Mouse (Mus musculus): Measurements from ENCODE around the gene Eno3.
A peak's percentile ranks its signal among the peaks of the same experiment; 100 is the strongest.

Gene Eno3

GRCm38 (mm10) chr11:70656964-70657363 is at the start of gene Eno3:
Gene Eno3 (plus strand): TSS chr11:70657202.
- DNase-seq (ENCODE audit: extremely low spot score) = peak; percentile 81

GRCm38 (mm10) chr11:70607611-70608010 is 49.4 kb upstream of the Eno3 start:
- DNase-seq (ENCODE audit: extremely low spot score) = no peak

- no peak for DNase-seq (ENCODE audit: extremely low spot score)
Observed at GRCm38 (mm10) chr11:70608381-70609066, 48.5 kb upstream of the Eno3 start.

GRCm38 (mm10) chr11:70610752-70611151 is 46.2 kb upstream of the Eno3 start:
- no peak for DNase-seq (ENCODE audit: extremely low spot score)

- no peak for DNase-seq (ENCODE audit: extremely low spot score)
Observed at GRCm38 (mm10) chr11:70612505-70612904, 44.5 kb upstream of the Eno3 start.

GRCm38 (mm10) chr11:70615074-70615473 is 41.9 kb upstream of the Eno3 start:
- peak; percentile 67 for DNase-seq (ENCODE audit: extremely low spot score)

GRCm38 (mm10) chr11:70615516-70616093 is 41.4 kb upstream of the Eno3 start, which contains the start of gene 4930544D05Rik:
Gene 4930544D05Rik (plus strand): TSS chr11:70615848.
- no peak for DNase-seq (ENCODE audit: extremely low spot score)

GRCm38 (mm10) chr11:70619101-70619500 is 37.9 kb upstream of the Eno3 start, which contains the start of gene Chrne:
Gene Chrne (minus strand): TSS chr11:70619216.
- DNase-seq (ENCODE audit: extremely low spot score) = no peak

- no peak for DNase-seq (ENCODE audit: extremely low spot score)
Observed at GRCm38 (mm10) chr11:70621972-70622814, 34.8 kb upstream of the Eno3 start.

- no peak for DNase-seq (ENCODE audit: extremely low spot score)
Observed at GRCm38 (mm10) chr11:70623053-70623742, 33.8 kb upstream of the Eno3 start.

- DNase-seq (ENCODE audit: extremely low spot score) = peak; percentile 57
Observed at GRCm38 (mm10) chr11:70625473-70625872, 31.5 kb upstream of the Eno3 start.

GRCm38 (mm10) chr11:70626877-70627276 is 30.1 kb upstream of the Eno3 start:
- DNase-seq (ENCODE audit: extremely low spot score) = no peak

- DNase-seq (ENCODE audit: extremely low spot score) = no peak
Observed at GRCm38 (mm10) chr11:70628431-70628830, 28.6 kb upstream of the Eno3 start.

GRCm38 (mm10) chr11:70629557-70629956 is 27.4 kb upstream of the Eno3 start:
- DNase-seq (ENCODE audit: extremely low spot score) = no peak

GRCm38 (mm10) chr11:70630129-70630528 is 26.9 kb upstream of the Eno3 start:
- DNase-seq (ENCODE audit: extremely low spot score) = no peak

GRCm38 (mm10) chr11:70635601-70636000 is 21.4 kb upstream of the Eno3 start:
- no peak for DNase-seq (ENCODE audit: extremely low spot score)

- no peak for DNase-seq (ENCODE audit: extremely low spot score)
Observed at GRCm38 (mm10) chr11:70637764-70638163, 19.2 kb upstream of the Eno3 start.

- DNase-seq (ENCODE audit: extremely low spot score) = no peak
Observed at GRCm38 (mm10) chr11:70638293-70638692, 18.7 kb upstream of the Eno3 start.

GRCm38 (mm10) chr11:70638714-70639278 is 18.2 kb upstream of the Eno3 start, which contains the start of gene Gp1ba:
Gene Gp1ba (plus strand): TSS chr11:70639122.
- no peak for DNase-seq (ENCODE audit: extremely low spot score)

GRCm38 (mm10) chr11:70639976-70640375 is 17.0 kb upstream of the Eno3 start:
- no peak for DNase-seq (ENCODE audit: extremely low spot score)

- DNase-seq (ENCODE audit: extremely low spot score) = no peak
Observed at GRCm38 (mm10) chr11:70641241-70641640, 15.8 kb upstream of the Eno3 start.

Data from embryo, embryonic 9.5 days (tissue).